Mouse (Mus musculus) MEL (cell line): ENCODE results near the gene Serpinb1a. TPM values are rescaled to one million over a fixed set of nuclear protein-coding genes. Genes with fewer than 3 reads are reported as not detected.

Source experiments
- DNase-seq: peaks from one replicate; pipeline ENCODE4 v3.0.0; 2011; ENCODE audit warnings: low read depth, low spot score
- H3K27ac ChIP-seq: 2 replicates; pipeline ENCODE4 v1.5.1; 2012; ENCODE audit warnings: low read depth, mild to moderate bottlenecking, control low read depth, low read length, moderate library complexity; ENCODE audit not compliant: control insufficient read depth
- H3K27me3 ChIP-seq, 2 experiments: fragments of 150-350 bp in 1 of 2; sonication (generic) in 1 of 2; 2 replicates each; pipeline ENCODE4 v1.6.1; 2012; ENCODE audit warnings: low read length in 2 of 2, mild to moderate bottlenecking in 2 of 2, improper control_type of control experiment in 1 of 2, moderate library complexity in 1 of 2; ENCODE audit not compliant: insufficient read depth in 2 of 2, control insufficient read depth in 1 of 2
- H3K36me3 ChIP-seq, 2 experiments: 2 replicates each; pipeline ENCODE4 v1.6.1; 2012 to 2014; ENCODE audit warnings: low read length in 2 of 2, improper control_type of control experiment in 1 of 2, inconsistent platforms in 1 of 2, mild to moderate bottlenecking in 1 of 2; ENCODE audit not compliant: insufficient read depth in 2 of 2, control insufficient read depth in 1 of 2
- H3K4me1 ChIP-seq, 2 experiments: fragments of 150-350 bp in 1 of 2; sonication (generic) in 1 of 2; 2 replicates each; pipeline ENCODE4 v1.6.1; 2012; ENCODE audit warnings: low read length in 2 of 2, improper control_type of control experiment in 1 of 2, mild to moderate bottlenecking in 1 of 2; ENCODE audit not compliant: insufficient read depth in 2 of 2, control insufficient read depth in 1 of 2
- H3K4me3 ChIP-seq, 2 experiments: fragments of 150-350 bp in 1 of 2; sonication (generic) in 1 of 2; 2 replicates each; pipeline ENCODE4 v1.5.1; 2012; ENCODE audit warnings: low read depth in 2 of 2, low read length in 2 of 2, mild to moderate bottlenecking in 2 of 2, moderate library complexity in 2 of 2, control low read depth in 1 of 2, improper control_type of control experiment in 1 of 2; ENCODE audit not compliant: control insufficient read depth in 1 of 2, insufficient read depth in 1 of 2
- H3K79me2 ChIP-seq: 2 replicates; pipeline ENCODE4 v1.6.1; 2012; ENCODE audit warnings: mild to moderate bottlenecking, low read length, moderate library complexity; ENCODE audit not compliant: control insufficient read depth, poor library complexity, insufficient read depth
- H3K9ac ChIP-seq: 2 replicates; pipeline ENCODE4 v1.6.1; 2012; ENCODE audit warnings: low read depth, mild to moderate bottlenecking, control low read depth, low read length, moderate library complexity; ENCODE audit not compliant: control insufficient read depth, poor library complexity, severe bottlenecking
- H3K9me3 ChIP-seq: fragments of 150-350 bp; sonication (generic); replicated peaks from 2 replicates; pipeline ENCODE4 v1.6.1; 2012; ENCODE audit warnings: mild to moderate bottlenecking, low read length, improper control_type of control experiment, moderate library complexity; ENCODE audit not compliant: insufficient read depth
- BHLHE40 ChIP-seq: IDR thresholded peaks from 2 replicates; pipeline ENCODE4 v1.6.1; 2012; ENCODE audit warnings: low read depth, mild to moderate bottlenecking, inconsistent platforms, low read length, improper control_type of control experiment, borderline replicate concordance
- CHD2 ChIP-seq: IDR thresholded peaks from 2 replicates; pipeline ENCODE4 v1.6.1; 2011; ENCODE audit warnings: low read length, improper control_type of control experiment
- CTCF ChIP-seq, 3 experiments: IDR thresholded peaks in 2 of 3; conservative IDR thresholded peaks in 1 of 3; 2 replicates each; pipeline ENCODE4 v1.5.1; 2011 to 2012; ENCODE audit warnings: low read length in 3 of 3, low read depth in 2 of 3, mild to moderate bottlenecking in 2 of 3, improper control_type of control experiment in 1 of 3, inconsistent platforms in 1 of 3, mixed read lengths in 1 of 3, moderate library complexity in 1 of 3; ENCODE audit not compliant: control insufficient read depth in 1 of 3, insufficient read depth in 1 of 3, poor library complexity in 1 of 3, severe bottlenecking in 1 of 3
- E2F4 ChIP-seq: IDR thresholded peaks from 2 replicates; pipeline ENCODE4 v1.6.1; 2011; ENCODE audit warnings: low read depth, low read length, improper control_type of control experiment, borderline replicate concordance
- ELF1 ChIP-seq: IDR thresholded peaks from 2 replicates; pipeline ENCODE4 v1.6.1; 2014; ENCODE audit warnings: low read depth, mild to moderate bottlenecking, inconsistent platforms, low read length, improper control_type of control experiment, moderate library complexity
- EP300 ChIP-seq, 2 experiments: IDR thresholded peaks; 2 replicates each; pipeline ENCODE4 v1.6.1; 2011; ENCODE audit warnings: improper control_type of control experiment in 2 of 2, low read length in 2 of 2, low read depth in 1 of 2, mild to moderate bottlenecking in 1 of 2
- ETS1 ChIP-seq: IDR thresholded peaks from 2 replicates; pipeline ENCODE4 v1.6.1; 2012; ENCODE audit warnings: low read depth, mild to moderate bottlenecking, inconsistent platforms, low read length, improper control_type of control experiment, moderate library complexity
- GABPA ChIP-seq: IDR thresholded peaks from 2 replicates; pipeline ENCODE4 v1.6.1; 2012; ENCODE audit warnings: low read depth, mild to moderate bottlenecking, inconsistent platforms, low read length, improper control_type of control experiment, moderate library complexity
- GATA1 ChIP-seq: IDR thresholded peaks from 2 replicates; pipeline ENCODE4 v1.6.1; 2011; ENCODE audit warnings: low read depth, low read length, improper control_type of control experiment
- JUND ChIP-seq: IDR thresholded peaks from 2 replicates; pipeline ENCODE4 v1.6.1; 2011; ENCODE audit warnings: low read depth, mild to moderate bottlenecking, improper control_type of control experiment, low read length
- MAFK ChIP-seq: IDR thresholded peaks from 2 replicates; pipeline ENCODE4 v1.6.1; 2011; ENCODE audit warnings: low read depth, mild to moderate bottlenecking, low read length, improper control_type of control experiment, borderline replicate concordance
- MEF2A ChIP-seq: IDR thresholded peaks from 2 replicates; pipeline ENCODE4 v1.6.1; 2014; ENCODE audit warnings: low read depth, mild to moderate bottlenecking, inconsistent platforms, low read length, improper control_type of control experiment; ENCODE audit not compliant: poor library complexity, insufficient replicate concordance, severe bottlenecking; ENCODE audit errors: extremely low read depth
- MXI1 ChIP-seq: IDR thresholded peaks from 2 replicates; pipeline ENCODE4 v1.6.1; 2011; ENCODE audit warnings: mild to moderate bottlenecking, low read depth, low read length, improper control_type of control experiment
- NELFE ChIP-seq: IDR thresholded peaks from 2 replicates; pipeline ENCODE4 v1.6.1; 2011; ENCODE audit warnings: low read depth, low read length, improper control_type of control experiment
- NRF1 ChIP-seq: IDR thresholded peaks from 2 replicates; pipeline ENCODE4 v1.6.1; 2014; ENCODE audit warnings: low read depth, mild to moderate bottlenecking, inconsistent platforms, low read length, improper control_type of control experiment, moderate library complexity; ENCODE audit not compliant: poor library complexity, insufficient read depth, severe bottlenecking
- POLR2A ChIP-seq, 2 experiments: IDR thresholded peaks; 2 replicates each; pipeline ENCODE4 v1.6.1; 2011 to 2012; ENCODE audit warnings: low read length in 2 of 2, mild to moderate bottlenecking in 2 of 2, control low read depth in 1 of 2, improper control_type of control experiment in 1 of 2, low read depth in 1 of 2, moderate library complexity in 1 of 2; ENCODE audit not compliant: control insufficient read depth in 1 of 2, insufficient read depth in 1 of 2, poor library complexity in 1 of 2
- RAD21 ChIP-seq: IDR thresholded peaks from 2 replicates; pipeline ENCODE4 v1.6.1; 2011; ENCODE audit warnings: mild to moderate bottlenecking, low read depth, low read length, improper control_type of control experiment
- SIN3A ChIP-seq: IDR thresholded peaks from 2 replicates; pipeline ENCODE4 v1.6.1; 2012; ENCODE audit warnings: low read length, improper control_type of control experiment, inconsistent platforms
- TAL1 ChIP-seq: IDR thresholded peaks from 2 replicates; pipeline ENCODE4 v1.6.1; 2012; ENCODE audit warnings: mild to moderate bottlenecking, inconsistent platforms, low read length, moderate library complexity, mixed read lengths
- TBP ChIP-seq: IDR thresholded peaks from 2 replicates; pipeline ENCODE4 v1.8.0; 2011; ENCODE audit warnings: low read depth, low read length, improper control_type of control experiment
- TCF12 ChIP-seq: IDR thresholded peaks from 2 replicates; pipeline ENCODE4 v1.6.1; 2014; ENCODE audit warnings: low read depth, mild to moderate bottlenecking, inconsistent platforms, low read length, improper control_type of control experiment, moderate library complexity
- USF2 ChIP-seq, 2 experiments: IDR thresholded peaks; 2 replicates each; pipeline ENCODE4 v1.6.1; 2011 to 2012; ENCODE audit warnings: improper control_type of control experiment in 2 of 2, low read length in 2 of 2, borderline replicate concordance in 1 of 2, inconsistent platforms in 1 of 2, low read depth in 1 of 2, mild to moderate bottlenecking in 1 of 2; ENCODE audit not compliant: insufficient read depth in 1 of 2
- ZMIZ1 ChIP-seq: IDR thresholded peaks from 2 replicates; pipeline ENCODE4 v1.6.1; 2012; ENCODE audit warnings: low read depth, mild to moderate bottlenecking, inconsistent platforms, low read length, improper control_type of control experiment, moderate library complexity
- polyA plus RNA-seq, 2 experiments: library from polyadenylated mRNA; stranded (reverse) in 1 of 2; unstranded in 1 of 2; fragments of >175 nt in 1 of 2; fragments of >200 nt in 1 of 2; gene quantifications; 2 replicates each; pipeline versions ENCODE4 v1.2.1 to v1.2.4; 2012; ENCODE audit warnings: low replicate concordance in 2 of 2, low read depth in 1 of 2; ENCODE audit not compliant: insufficient read length in 2 of 2, insufficient read depth in 1 of 2, missing spikeins in 1 of 2
- total RNA-seq: library from RNA; depleted of rRNA; stranded (reverse); fragments of 300-350 nt; gene quantifications from 2 replicates; pipeline ENCODE4 v1.2.3, GENCODE M21; 2012

Gene Serpinb1a
- total and polyA plus RNA-seq, 3 experiments, result 2.7 to 6.8 TPM; not detected in 1

DNA sequence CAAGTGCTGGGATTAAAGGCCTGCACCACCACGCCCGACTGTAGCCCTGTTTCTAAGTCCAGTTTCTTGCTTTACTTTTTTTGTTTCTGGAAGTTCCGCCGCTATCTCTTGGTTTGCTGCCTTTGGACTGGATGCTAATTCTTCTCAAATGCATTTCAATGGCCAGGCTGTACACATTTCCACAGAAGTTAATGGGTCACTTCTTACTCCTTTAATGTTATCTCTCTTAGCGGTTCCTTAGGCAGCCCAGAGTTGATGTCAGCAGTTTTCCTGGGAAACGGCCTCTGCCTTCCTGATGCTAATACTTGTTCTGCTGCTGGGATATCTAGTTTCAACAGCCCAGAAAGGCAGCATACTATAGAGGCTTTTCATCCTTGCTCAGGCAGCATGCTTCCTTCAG is 27.9 kb downstream of the Serpinb1a start:
- TF ChIP-seq ZMIZ1 (no peak), TCF12 (no peak), CHD2 (no peak), GATA1 (no peak), NRF1 (no peak), TBP (no peak), MXI1 (no peak), GABPA (no peak), MAFK (no peak), CTCF (IDR thresholded peaks at IDR 0.05 in 2 of 3, conservative IDR thresholded peaks at IDR 0.05 in 1 of 3; ENCODE audit: control insufficient read depth in 1 of 3, insufficient read depth in 1 of 3, low read depth in 2 of 3, low read length in 3 of 3, poor library complexity in 1 of 3, severe bottlenecking in 1 of 3) (no peak), JUND (no peak), TAL1 (no peak), SIN3A (no peak), MEF2A (no peak), BHLHE40 (no peak)
- Histone ChIP-seq H3K36me3 (peaks cover 1 to 5% of the 10 kb centered on the region in 2 experiments), H3K4me1 (peaks cover 0 to 2% of the 10 kb centered on the region in 2 experiments; a peak in 2 of 4 replicates), H3K27ac (no peak overlapping the region), H3K9ac (no peak overlapping the region), H3K9me3 (no peaks in the 10 kb centered on the region), H3K4me3 (no peak overlapping the region), H3K27me3 (no peaks in the 10 kb centered on the region), H3K79me2 (no peaks in the 10 kb centered on the region)
- DNase-seq, result no peak

GRCm38 (mm10) chr13:32821671-32822070 is 29.3 kb downstream of the Serpinb1a start:
- Histone ChIP-seq H3K27ac (no peak overlapping the region), H3K36me3 (peaks cover 0 to 5% of the 10 kb centered on the region in 2 experiments; a peak in 2 of 4 replicates), H3K9ac (no peak overlapping the region), H3K4me1 (no peaks in the 10 kb centered on the region), H3K4me3 (no peak overlapping the region), H3K27me3 (no peaks in the 10 kb centered on the region), H3K79me2 (no peaks in the 10 kb centered on the region), H3K9me3 (no peaks in the 10 kb centered on the region)
- no peak for DNase-seq
- no peak for TF ChIP-seq CTCF (IDR thresholded peaks at IDR 0.05 in 2 of 3, conservative IDR thresholded peaks at IDR 0.05 in 1 of 3; ENCODE audit: control insufficient read depth in 1 of 3, insufficient read depth in 1 of 3, low read depth in 2 of 3, low read length in 3 of 3, poor library complexity in 1 of 3, severe bottlenecking in 1 of 3)
- TF ChIP-seq MAFK, result no peak
- TF ChIP-seq POLR2A (IDR thresholded peaks at IDR 0.05; ENCODE audit: control insufficient read depth in 1 of 2, insufficient read depth in 1 of 2, low read depth in 1 of 2, low read length in 2 of 2, poor library complexity in 1 of 2), result no peak
- TF ChIP-seq MEF2A, result no peak
- TF ChIP-seq E2F4, result no peak
- no peak for TF ChIP-seq BHLHE40
- no peak for TF ChIP-seq ELF1
- no peak for TF ChIP-seq NELFE
- TF ChIP-seq EP300 (IDR thresholded peaks at IDR 0.05; ENCODE audit: low read depth in 1 of 2, low read length in 2 of 2), result no peak
- TF ChIP-seq TBP, result no peak
- TF ChIP-seq JUND, result no peak
- no peak for TF ChIP-seq USF2 (IDR thresholded peaks at IDR 0.05; ENCODE audit: borderline replicate concordance in 1 of 2, insufficient read depth in 1 of 2, low read depth in 1 of 2, low read length in 2 of 2)
- TF ChIP-seq SIN3A, result no peak
- no peak for TF ChIP-seq GABPA
- no peak for TF ChIP-seq GATA1
- TF ChIP-seq TCF12, result no peak
- TF ChIP-seq ETS1, result no peak
- TF ChIP-seq RAD21, result no peak
